Comparison of ENCODE assay signal across 8 mouse cellular contexts in genomic region chr3:87907906-87908305, GRCm38 (mm10). TPM values are rescaled to one million over a fixed set of nuclear protein-coding genes. Genes with fewer than 3 reads are reported as not detected.
A peak's percentile ranks its signal among the peaks of the same experiment; 100 is the strongest.
DNase-seq lines count a peak whose midpoint lies in the region; ATAC-seq and TF ChIP-seq lines count a peak whose summit lies in the region.

No protein-coding gene starts in this region.

- WGBS in liver, adult 2 months: 0% methylated on average over 1 of the region's 1 CpGs
- WGBS in kidney, embryonic 14.5 days: 0% methylated on average over 1 of the region's 1 CpGs

- ATAC-seq in erythroblast, adult 5-6 weeks (replicated peaks; ENCODE audit: low FRiP score, poor library complexity, severe bottlenecking): 0 out of 2 replicates have a peak, but pooled peaks have one; percentile 5
- no peak for ATAC-seq in kidney, embryonic 14.5 days (ENCODE audit: low FRiP score, low TSS enrichment)

- H3K79me2 ChIP-seq in liver, adult 2 months (ENCODE audit: control insufficient read depth, insufficient read depth, low read length): peaks cover 38% of the 10 kb centered on the region
- H3K79me2 ChIP-seq in myocyte (ENCODE audit: control insufficient read depth, insufficient read depth): peaks cover 64% of the 10 kb centered on the region

- peak overlapping the region; percentile 97 for H3K9ac ChIP-seq in liver, adult 2 months (ENCODE audit: low read depth, low read length)
- H3K9ac ChIP-seq in kidney, embryonic 14.5 days (ENCODE audit: low read depth, low read length): peak overlapping the region; percentile 99

- H3K4me3 ChIP-seq in liver, adult 2 months (ENCODE audit: insufficient read depth, low read depth, low read length): peak overlapping the region; percentile 96; the same call in 1 of the 2 replicates
- H3K4me3 ChIP-seq in kidney, embryonic 14.5 days (ENCODE audit: low read length): peak overlapping the region; percentile 99
- H3K4me3 ChIP-seq in myocyte: peak overlapping the region; percentile 76

- peak overlapping the region; percentile 69 for H3K4me2 ChIP-seq in kidney, embryonic 14.5 days (replicated peaks; ENCODE audit: low read depth, low read length)
- peak overlapping the region; percentile 94 for H3K4me2 ChIP-seq in myocyte (ENCODE audit: low read depth)

- no peak for TF ChIP-seq POLR2A in liver, adult 2 months (IDR thresholded peaks at IDR 0.05; ENCODE audit: extremely low read depth, insufficient read depth, low read length)
- TF ChIP-seq POLR2A in myocyte (IDR thresholded peaks at IDR 0.05; ENCODE audit: insufficient read length, low read depth): no peak

- no peaks in the 10 kb centered on the region; the same call in 1 of the 2 replicates for H3K36me3 ChIP-seq in liver, adult 2 months (ENCODE audit: control insufficient read depth, insufficient read depth, low read length)
- H3K36me3 ChIP-seq in kidney, embryonic 14.5 days (ENCODE audit: control insufficient read depth, insufficient read depth, low read length): peaks cover under 1% of the 10 kb centered on the region; the same call in 1 of the 2 replicates
- H3K36me3 ChIP-seq in myocyte (ENCODE audit: control insufficient read depth, insufficient read depth): peaks cover 2% of the 10 kb centered on the region

- H3ac ChIP-seq in myocyte (ENCODE audit: control insufficient read depth, insufficient read length): peak overlapping the region; percentile 95

- peaks cover 26% of the 10 kb centered on the region for H3K4me1 ChIP-seq in liver, adult 2 months (ENCODE audit: control insufficient read depth, insufficient read depth, low read length)
- H3K4me1 ChIP-seq in kidney, embryonic 14.5 days (ENCODE audit: control insufficient read depth, insufficient read depth, low read length): peaks cover 31% of the 10 kb centered on the region

- TF ChIP-seq CTCF in liver, adult 2 months (IDR thresholded peaks at IDR 0.05; ENCODE audit: low read depth, low read length): no peak

- H3K27ac ChIP-seq in liver, adult 2 months (replicated peaks; ENCODE audit: insufficient read depth, low read depth, low read length): peak overlapping the region; percentile 98
- peak overlapping the region; percentile 94; the same call in 1 of the 2 replicates for H3K27ac ChIP-seq in kidney, embryonic 14.5 days (ENCODE audit: low read depth, low read length)

- DNase-seq in liver, adult 2 months (ENCODE audit: extremely low read depth, low read depth, low spot score): peak; percentile 58
- no peak for DNase-seq in liver
- no peak for DNase-seq in embryo, embryonic 11 days
- no peak for DNase-seq in spleen, adult 12 weeks (ENCODE audit: low spot score)
- DNase-seq in lung, postnatal 10 days: no peak

- H3K27me3 ChIP-seq in liver, adult 2 months (ENCODE audit: control insufficient read depth, insufficient read depth, low read length): no peaks in the 10 kb centered on the region
- H3K27me3 ChIP-seq in kidney, embryonic 14.5 days (ENCODE audit: control insufficient read depth, insufficient read depth, low read length): no peaks in the 10 kb centered on the region
- no peaks in the 10 kb centered on the region for H3K27me3 ChIP-seq in myocyte (ENCODE audit: control insufficient read depth, insufficient read depth, insufficient read length)

- H3K9me3 ChIP-seq in kidney, embryonic 14.5 days (ENCODE audit: control insufficient read depth, low read length): no peaks in the 10 kb centered on the region

TF ChIP-seq in myocyte, 11 proteins besides CTCF, POLR2A, EP300 and RAD21:
- no peak for TF ChIP-seq USF1 (IDR thresholded peaks at IDR 0.05; ENCODE audit: low read depth)
- TF ChIP-seq POLR2AphosphoS2 (IDR thresholded peaks at IDR 0.05; ENCODE audit: insufficient read length, low read depth): no peak
- TF ChIP-seq E2F4 (IDR thresholded peaks at IDR 0.05; ENCODE audit: insufficient read depth): no peak
- no peak for TF ChIP-seq MYOD1 (IDR thresholded peaks at IDR 0.05; ENCODE audit: control insufficient read depth in 1 of 3, insufficient read length in 2 of 3, low read depth in 2 of 3)
- TF ChIP-seq SRF (IDR thresholded peaks at IDR 0.05; ENCODE audit: control insufficient read depth, insufficient read length, low read depth): no peak
- TF ChIP-seq TCF12 (IDR thresholded peaks at IDR 0.05; ENCODE audit: insufficient read depth, poor library complexity, severe bottlenecking): no peak
- TF ChIP-seq TCF3 (IDR thresholded peaks at IDR 0.05; ENCODE audit: insufficient read length, low read depth): no peak
- TF ChIP-seq REST (IDR thresholded peaks at IDR 0.05; ENCODE audit: insufficient read depth, insufficient read length): no peak
- TF ChIP-seq MAX (IDR thresholded peaks at IDR 0.05; ENCODE audit: low read depth): no peak
- no peak for TF ChIP-seq MYOG (IDR thresholded peaks at IDR 0.05; ENCODE audit: control insufficient read depth in 1 of 3, insufficient read depth in 1 of 3, insufficient read length in 2 of 3, low read depth in 2 of 3)
- no peak for TF ChIP-seq CEBPB (IDR thresholded peaks at IDR 0.05; ENCODE audit: insufficient read depth, poor library complexity, severe bottlenecking)

RNA-seq across cellular contexts. Expression of gene Hdgf, which starts 1.8 kb away (rescaled TPM):
- total RNA-seq in liver, adult 2 months (2014; rRNA removed): 58.8 and 64.5 TPM in 2 replicates
- polyA plus RNA-seq in liver, adult 2 months (2012; rRNA removed): 74.7 and 87.3 TPM in 2 replicates
- 99.5 and 116 TPM in 2 replicates for total RNA-seq in erythroblast, adult 5-6 weeks (2015; ENCODE audit: low replicate concordance)
- 131 and 168 TPM in 2 replicates for total RNA-seq in erythroblast, adult 5-6 weeks (2017; ENCODE audit: low replicate concordance)
- 231 and 254 TPM in 2 replicates for polyA plus RNA-seq in kidney, embryonic 14.5 days (2014; fragmentation: Nextera tagmentation; extraction: Ambion mirVana)
- polyA plus RNA-seq in myocyte (2012; fragmentation: generic; extraction: Trizol): 200 TPM

RNA-seq across cellular contexts. Expression of gene Mrpl24, which starts 11.4 kb away (rescaled TPM):
- 84.6 and 96.6 TPM in 2 replicates for total RNA-seq in liver, adult 2 months (2014; rRNA removed)
- 35.3 and 37.9 TPM in 2 replicates for polyA plus RNA-seq in liver, adult 2 months (2012; rRNA removed)
- total RNA-seq in erythroblast, adult 5-6 weeks (2015; ENCODE audit: low replicate concordance): 24.0 and 39.1 TPM in 2 replicates
- 16.0 and 23.0 TPM in 2 replicates for total RNA-seq in erythroblast, adult 5-6 weeks (2017; ENCODE audit: low replicate concordance)
- 76.7 and 81.0 TPM in 2 replicates for polyA plus RNA-seq in kidney, embryonic 14.5 days (2014; fragmentation: Nextera tagmentation; extraction: Ambion mirVana)
- polyA plus RNA-seq in myocyte (2012; fragmentation: generic; extraction: Trizol): 114 TPM

RNA-seq across cellular contexts. Expression of gene Isg20l2, which starts 22.2 kb away (rescaled TPM):
- 6.8 and 9.3 TPM in 2 replicates for total RNA-seq in liver, adult 2 months (2014; rRNA removed)
- 7.0 and 7.2 TPM in 2 replicates for polyA plus RNA-seq in liver, adult 2 months (2012; rRNA removed)
- total RNA-seq in erythroblast, adult 5-6 weeks (2015; ENCODE audit: low replicate concordance): 8.6 and 10.7 TPM in 2 replicates
- total RNA-seq in erythroblast, adult 5-6 weeks (2017; ENCODE audit: low replicate concordance): 5.6 and 11.6 TPM in 2 replicates
- polyA plus RNA-seq in kidney, embryonic 14.5 days (2014; fragmentation: Nextera tagmentation; extraction: Ambion mirVana): 34.6 and 45.5 TPM in 2 replicates
- 19.4 TPM for polyA plus RNA-seq in myocyte (2012; fragmentation: generic; extraction: Trizol)

RNA-seq across cellular contexts. Expression of gene Prcc, which starts 22.5 kb away (rescaled TPM):
- 8.0 and 9.9 TPM in 2 replicates for total RNA-seq in liver, adult 2 months (2014; rRNA removed)
- polyA plus RNA-seq in liver, adult 2 months (2012; rRNA removed): 15.1 and 16.8 TPM in 2 replicates
- 13.2 and 14.8 TPM in 2 replicates for total RNA-seq in erythroblast, adult 5-6 weeks (2015; ENCODE audit: low replicate concordance)
- total RNA-seq in erythroblast, adult 5-6 weeks (2017; ENCODE audit: low replicate concordance): 17.4 and 17.8 TPM in 2 replicates
- 15.6 and 16.6 TPM in 2 replicates for polyA plus RNA-seq in kidney, embryonic 14.5 days (2014; fragmentation: Nextera tagmentation; extraction: Ambion mirVana)
- 46.3 TPM for polyA plus RNA-seq in myocyte (2012; fragmentation: generic; extraction: Trizol)

RNA-seq across cellular contexts. Expression of gene Rrnad1, which starts 22.6 kb away (rescaled TPM):
- 5.3 and 6.2 TPM in 2 replicates for total RNA-seq in liver, adult 2 months (2014; rRNA removed)
- 10.1 and 18.4 TPM in 2 replicates for polyA plus RNA-seq in liver, adult 2 months (2012; rRNA removed)
- 0.58 and 1.7 TPM in 2 replicates for total RNA-seq in erythroblast, adult 5-6 weeks (2015; ENCODE audit: low replicate concordance)
- 2.4 and 3.2 TPM in 2 replicates for total RNA-seq in erythroblast, adult 5-6 weeks (2017; ENCODE audit: low replicate concordance)
- polyA plus RNA-seq in kidney, embryonic 14.5 days (2014; fragmentation: Nextera tagmentation; extraction: Ambion mirVana): 19.3 and 21.6 TPM in 2 replicates
- polyA plus RNA-seq in myocyte (2012; fragmentation: generic; extraction: Trizol): 7.0 TPM
